Mouse (Mus musculus) cortical plate, adult 2 months (tissue): ENCODE measurements around the gene Nell1.

ENCODE experiments used
- CTCF ChIP-seq: fragments of 200-500 bp; IDR thresholded peaks from 2 replicates; pipeline ENCODE4 v1.5.1; 2011; ENCODE audit warnings: mild to moderate bottlenecking, control low read depth, low read length; ENCODE audit not compliant: insufficient read depth; ENCODE audit errors: extremely low read depth
- POLR2A ChIP-seq: fragments of 200-500 bp; IDR thresholded peaks from 2 replicates; pipeline ENCODE4 v1.6.1; 2011; ENCODE audit warnings: mild to moderate bottlenecking, low read length, control low read depth; ENCODE audit not compliant: insufficient read depth; ENCODE audit errors: extremely low read depth

DNA sequence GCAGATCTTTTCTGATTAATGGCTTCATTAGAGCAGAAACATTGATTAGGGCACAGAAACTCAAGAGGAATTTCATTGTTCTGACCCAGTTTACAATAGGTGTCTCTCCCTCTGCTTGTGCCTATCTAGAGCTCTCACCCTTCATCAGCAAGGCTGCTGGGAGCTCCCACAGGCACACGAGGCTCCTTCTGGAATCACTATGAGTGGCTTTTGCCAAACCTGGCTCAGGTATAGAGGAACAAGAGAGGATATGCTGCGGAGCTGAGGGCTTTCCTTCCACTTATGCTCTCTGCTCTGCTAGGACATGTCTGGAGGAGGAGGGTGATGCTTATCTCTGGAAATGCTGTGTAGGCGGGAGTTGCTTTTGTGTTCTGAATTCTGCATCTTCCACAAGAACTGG is 285.4 kb downstream of the Nell1 start:
- TF ChIP-seq CTCF (no peak), POLR2A (no peak)
